ENCODE assay signal across 22 mouse cellular contexts in the genomic region with DNA sequence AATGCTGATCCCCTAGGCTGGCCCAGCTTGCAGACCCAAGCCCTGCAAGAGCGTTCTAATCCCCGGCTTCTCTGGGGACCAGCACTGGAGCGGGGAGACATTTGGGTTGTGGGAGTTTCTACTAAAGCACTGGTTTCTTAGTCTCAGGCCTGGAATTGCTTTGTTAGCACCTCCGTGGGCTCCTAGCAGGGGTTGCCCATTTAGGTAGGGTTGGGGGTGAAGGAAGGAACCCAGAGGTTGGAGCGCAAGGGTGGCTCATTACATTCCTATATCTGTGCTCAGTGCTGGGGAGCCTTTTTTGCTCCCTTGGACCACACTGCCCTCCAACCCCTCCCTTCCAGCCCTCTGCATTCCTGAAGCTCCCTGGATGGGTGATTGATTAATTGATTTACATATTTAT.
DNase-seq lines count a peak whose midpoint lies in the region; ATAC-seq and TF ChIP-seq lines count a peak whose summit lies in the region.
"Had no signal": no experiment of that assay in that cellular context is flagged by ENCODE, and none has a peak within 500 bp of the region (broad histone marks: within the 10 kb centered on the region; RNA-seq: fewer than 3 reads in every experiment).

No protein-coding gene starts in this region.

- no peak for ATAC-seq in forebrain, embryonic 12.5 days (ENCODE audit: low FRiP score)
- ATAC-seq in midbrain, postnatal 0 days (ENCODE audit: low FRiP score) = no peak
- ATAC-seq: CD4-positive, CD25-positive, alpha-beta regulatory T cell, adult 4 months; forebrain, embryonic 13.5 days; forebrain, embryonic 15.5 days; forebrain, postnatal 0 days had no signal

- TF ChIP-seq CTCF in midbrain, postnatal 0 days (IDR thresholded peaks at IDR 0.05) = no peak

- H3K4me1 ChIP-seq in forebrain, embryonic 10.5 days = peaks cover 26% of the 10 kb centered on the region
- H3K4me1 ChIP-seq in forebrain, embryonic 12.5 days = peaks cover 18% of the 10 kb centered on the region
- H3K4me1 ChIP-seq in midbrain, embryonic 10.5 days = peaks cover 30% of the 10 kb centered on the region
- H3K4me1 ChIP-seq in midbrain, postnatal 0 days (ENCODE audit: insufficient read depth, low read length) = peaks cover 7% of the 10 kb centered on the region; the same call in 1 of the 2 replicates
- H3K4me1 ChIP-seq: embryonic facial prominence, embryonic 12.5 days had no signal

- H3K36me3 ChIP-seq in forebrain, embryonic 10.5 days (replicated peaks) = no peaks in the 10 kb centered on the region
- no peaks in the 10 kb centered on the region for H3K36me3 ChIP-seq in forebrain, embryonic 12.5 days (replicated peaks)
- no peaks in the 10 kb centered on the region for H3K36me3 ChIP-seq in midbrain, embryonic 10.5 days
- H3K36me3 ChIP-seq in midbrain, postnatal 0 days (ENCODE audit: insufficient read depth, low read length) = no peaks in the 10 kb centered on the region
- H3K36me3 ChIP-seq: embryonic facial prominence, embryonic 10.5 days; embryonic facial prominence, embryonic 12.5 days; forebrain, embryonic 15.5 days had no signal

- H3K27ac ChIP-seq in forebrain, embryonic 10.5 days = 0 out of 2 replicates have a peak overlapping the region, but pooled peaks have one; percentile 3
- no peak overlapping the region for H3K27ac ChIP-seq in forebrain, embryonic 12.5 days
- 0 out of 2 replicates have a peak overlapping the region, but pooled peaks have one; percentile 17 for H3K27ac ChIP-seq in midbrain, embryonic 10.5 days (replicated peaks)
- H3K27ac ChIP-seq in midbrain, postnatal 0 days (ENCODE audit: low read depth, low read length) = no peak overlapping the region
- H3K27ac ChIP-seq: embryonic facial prominence, embryonic 10.5 days; embryonic facial prominence, embryonic 12.5 days; forebrain, embryonic 13.5 days; forebrain, embryonic 15.5 days had no signal

- no peak overlapping the region for H3K9ac ChIP-seq in forebrain, embryonic 12.5 days
- H3K9ac ChIP-seq in midbrain, postnatal 0 days (replicated peaks; ENCODE audit: low read length, poor library complexity, severe bottlenecking) = no peak overlapping the region
- H3K9ac ChIP-seq: embryonic facial prominence, embryonic 12.5 days; forebrain, embryonic 13.5 days; forebrain, embryonic 15.5 days; forebrain, postnatal 0 days had no signal

- no peaks in the 10 kb centered on the region for H3K9me3 ChIP-seq in forebrain, embryonic 10.5 days
- no peaks in the 10 kb centered on the region for H3K9me3 ChIP-seq in forebrain, embryonic 12.5 days
- H3K9me3 ChIP-seq in midbrain, embryonic 10.5 days (replicated peaks) = no peaks in the 10 kb centered on the region
- H3K9me3 ChIP-seq in midbrain, postnatal 0 days (ENCODE audit: low read length) = no peaks in the 10 kb centered on the region
- H3K9me3 ChIP-seq: embryonic facial prominence, embryonic 10.5 days; embryonic facial prominence, embryonic 12.5 days; forebrain, embryonic 13.5 days; forebrain, embryonic 15.5 days had no signal

- no peak overlapping the region for H3K4me3 ChIP-seq in forebrain, embryonic 10.5 days
- no peak overlapping the region for H3K4me3 ChIP-seq in forebrain, embryonic 12.5 days (replicated peaks)
- H3K4me3 ChIP-seq in midbrain, embryonic 10.5 days = no peak overlapping the region
- H3K4me3 ChIP-seq in midbrain, postnatal 0 days (ENCODE audit: low read depth, low read length) = no peak overlapping the region
- H3K4me3 ChIP-seq: embryonic facial prominence, embryonic 10.5 days; embryonic facial prominence, embryonic 12.5 days; forebrain, embryonic 13.5 days; forebrain, embryonic 15.5 days had no signal

- 39% methylated on average over 5 of the region's 5 CpGs for WGBS in forebrain, embryonic 10.5 days
- WGBS in forebrain, embryonic 12.5 days = 50% methylated on average over 5 of the region's 5 CpGs
- 41% methylated on average over 5 of the region's 5 CpGs for WGBS in midbrain, embryonic 10.5 days
- WGBS in midbrain, postnatal 0 days = 49% methylated on average over 5 of the region's 5 CpGs

- no peak overlapping the region for H3K4me2 ChIP-seq in forebrain, embryonic 12.5 days
- H3K4me2 ChIP-seq in midbrain, postnatal 0 days (ENCODE audit: low read depth, low read length, poor library complexity, severe bottlenecking) = no peak overlapping the region
- H3K4me2 ChIP-seq: embryonic facial prominence, embryonic 12.5 days; forebrain, embryonic 13.5 days; forebrain, embryonic 15.5 days had no signal

- H3K27me3 ChIP-seq in forebrain, embryonic 10.5 days (ENCODE audit: poor library complexity, severe bottlenecking) = peaks cover 52% of the 10 kb centered on the region
- peaks cover 6% of the 10 kb centered on the region; the same call in 1 of the 2 replicates for H3K27me3 ChIP-seq in forebrain, embryonic 12.5 days
- peaks cover 31% of the 10 kb centered on the region for H3K27me3 ChIP-seq in midbrain, embryonic 10.5 days (ENCODE audit: low read depth, poor library complexity, severe bottlenecking)
- H3K27me3 ChIP-seq in midbrain, postnatal 0 days (ENCODE audit: insufficient read depth, low read length) = peaks cover 3% of the 10 kb centered on the region; the same call in 1 of the 2 replicates
- H3K27me3 ChIP-seq: embryonic facial prominence, embryonic 12.5 days; forebrain, embryonic 15.5 days had no signal

- no peak for DNase-seq in forebrain, embryonic 10.5 days (ENCODE audit: extremely low spot score, low spot score)
- no peak for DNase-seq in midbrain, embryonic 10.5 days (ENCODE audit: low spot score)
- DNase-seq in midbrain, postnatal 0 days (ENCODE audit: low spot score) = no peak
- DNase-seq in ZHBTc4 (ENCODE audit: low read depth, low spot score) = peak; percentile 58
- no peak for DNase-seq in heart, adult 18-20 months
- no peak for DNase-seq in thymus, adult 18-20 months
- DNase-seq: adrenal gland, adult 2 months; adrenal gland, postnatal 10 days; adrenal gland, postnatal 25 days; B cell, adult 2 months; cerebellum, adult 11-12 months; cerebellum, adult 2 months; cerebellum, adult 9-10 months; cerebellum, postnatal 10 days; cerebellum, postnatal 25 days; forebrain, postnatal 0 days had no signal

Comparison
In these comparisons a context has a peak if more than half of its experiments do, and no peak if none do; other contexts are left out.
1. H3K27ac ChIP-seq: peak in forebrain, embryonic 10.5 days (single experiment) and midbrain, embryonic 10.5 days (single experiment); none in forebrain, embryonic 12.5 days (single experiment) and midbrain, postnatal 0 days (single experiment).